Mouse (Mus musculus) liver, embryonic 14.5 days (tissue): ENCODE data around the gene Ube2i.
A peak's percentile ranks its signal among the peaks of the same experiment; 100 is the strongest.

Source experiments
- CTCF ChIP-seq: IDR thresholded peaks from 2 replicates; pipeline ENCODE4 v1.5.1; 2016; ENCODE audit warnings: antibody characterized with exemption, low read depth, control low read depth
- EP300 ChIP-seq: IDR thresholded peaks from 2 replicates; pipeline ENCODE4 v1.6.1; 2016; ENCODE audit warnings: antibody characterized with exemption, low read depth

GRCm38 (mm10) chr17:25243131-25243780 is 31.2 kb downstream of the Ube2i start:
- TF ChIP-seq EP300 = no peak
- TF ChIP-seq CTCF = peak; percentile 39; the same call in 1 of the 2 replicates
